Mouse (Mus musculus): ENCODE results near the gene Fbxo10.
"Not testable (repeated sequence)": the region's sequence is repeated elsewhere in the genome, so short reads cannot be mapped to it uniquely, and the experiment has no call there.

Gene Fbxo10

GRCm38 (mm10) chr4:44998071-44998470 is 86.3 kb downstream of the Fbxo10 start:
- no peak for DNase-seq

DNA sequence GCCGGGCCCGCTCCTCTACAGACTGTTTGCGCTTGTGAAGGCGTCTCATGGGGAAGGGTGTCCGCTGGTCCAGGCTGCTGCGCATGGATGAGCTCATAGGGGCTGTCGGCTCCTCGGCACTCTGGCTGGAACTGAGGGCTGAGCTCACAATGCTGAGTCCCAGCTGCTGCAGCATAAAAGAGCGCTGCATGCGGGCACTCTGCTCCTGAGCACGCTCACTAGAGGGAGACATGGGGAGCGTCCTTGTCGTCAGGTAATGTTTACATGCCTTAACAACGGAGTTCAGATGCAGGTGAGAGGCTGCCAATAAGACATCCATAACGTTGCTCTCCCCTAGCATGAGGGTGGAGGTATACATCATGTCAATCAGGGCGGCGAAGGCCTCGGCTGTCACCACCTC is 89.6 kb downstream of the Fbxo10 start:
- no peak for DNase-seq

DNA sequence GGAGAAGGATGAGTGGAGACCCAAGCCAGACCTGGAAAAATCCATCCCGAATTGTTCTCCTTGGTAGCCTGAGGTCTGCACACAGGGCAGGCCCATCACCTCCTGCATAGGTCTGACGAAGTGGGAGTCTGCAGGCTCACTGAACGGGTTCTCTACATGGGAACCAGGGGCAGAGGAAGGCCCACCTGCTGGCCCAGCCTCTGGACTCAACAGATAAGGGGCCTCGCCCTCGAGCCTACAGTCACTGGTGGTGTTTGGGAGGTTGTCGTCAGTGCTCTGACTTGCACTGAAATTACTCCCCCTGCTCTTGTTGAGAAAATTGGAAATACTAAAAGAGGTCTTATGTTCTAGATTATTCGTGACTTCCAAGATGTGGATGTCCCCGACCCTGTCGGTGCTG is 90.6 kb downstream of the Fbxo10 start:
- no peak for DNase-seq

DNA sequence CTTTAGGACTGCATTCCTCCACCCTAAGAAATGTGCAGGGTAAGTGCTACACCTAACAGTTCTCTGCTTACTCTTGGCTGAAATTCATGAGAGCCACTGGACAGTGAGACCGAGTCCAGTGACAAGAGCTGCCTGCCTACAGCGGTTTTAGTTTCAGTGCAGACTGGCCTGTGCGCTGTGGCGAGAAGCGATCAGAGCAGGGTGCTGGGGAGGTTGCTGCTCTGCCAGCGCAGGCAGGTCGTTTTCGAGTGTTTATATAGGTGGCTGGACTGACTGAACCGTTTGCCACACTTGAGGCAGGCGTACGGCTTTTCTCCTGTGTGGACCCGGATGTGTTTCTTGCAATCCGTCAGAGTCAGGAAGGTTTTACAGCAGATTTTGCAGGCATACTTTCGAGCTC is 91.2 kb downstream of the Fbxo10 start:
- not testable (repeated sequence) for DNase-seq

DNA sequence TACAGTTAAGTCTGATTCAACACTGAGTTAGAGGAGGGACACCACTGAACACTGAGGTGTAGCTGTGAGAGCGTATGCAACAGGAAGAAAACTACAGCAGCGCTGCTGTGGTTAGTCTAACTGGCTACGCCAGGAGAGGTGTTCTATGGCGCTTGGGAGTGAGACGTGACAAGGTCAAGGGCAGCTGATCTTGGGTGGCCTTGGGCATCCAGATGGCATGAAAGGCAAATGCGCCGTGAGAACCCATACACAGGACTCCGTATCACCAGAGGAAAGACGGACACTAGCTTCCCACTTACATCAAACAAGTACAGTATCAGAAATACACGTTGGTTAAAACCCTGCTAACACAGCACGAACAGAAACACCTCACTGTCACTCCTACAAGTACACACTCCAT is 92.1 kb downstream of the Fbxo10 start:
- DNase-seq, result not testable (repeated sequence)

GRCm38 (mm10) chr4:44990560-44990959 is 93.8 kb downstream of the Fbxo10 start:
- DNase-seq, result no peak

All from cerebellum, adult 11 months (tissue).